Mouse (Mus musculus) kidney, adult 11 months (tissue): ENCODE results near the gene Olfr248.
"Not testable (repeated sequence)": the region's sequence is repeated elsewhere in the genome, so short reads cannot be mapped to it uniquely, and the experiment has no call there.

Source experiments
- DNase-seq: peaks from one replicate; pipeline ENCODE4 v3.0.0; 2022

The Olfr248 gene

GRCm38 (mm10) chr1:174390746-174391145 lies at the start of gene Olfr248:
TSS of gene Olfr248 (plus strand) at chr1:174391046.
- no peak for DNase-seq

DNA sequence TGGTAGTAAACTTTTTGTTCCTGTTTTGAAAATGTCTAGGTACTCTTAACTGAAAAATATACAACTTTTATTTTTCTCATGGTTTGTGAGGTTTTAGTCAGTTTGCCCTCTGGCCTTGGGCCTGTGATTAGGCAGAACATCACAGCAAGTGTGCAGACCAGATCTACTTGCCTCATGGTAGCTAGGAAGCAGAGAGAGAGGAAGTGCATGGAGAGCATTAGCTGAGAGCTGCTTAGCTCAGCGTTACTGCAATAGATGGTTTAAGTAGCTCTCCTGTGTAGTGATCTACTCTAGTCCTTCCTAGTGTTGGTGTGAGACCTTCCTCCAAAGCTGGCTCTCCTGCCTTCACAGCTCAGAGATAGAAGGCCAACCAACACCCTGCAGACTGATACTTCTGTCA lies 37.2 kb upstream of the Olfr248 start:
- not testable (repeated sequence) for DNase-seq

GRCm38 (mm10) chr1:174354640-174355039 lies 36.2 kb upstream of the Olfr248 start:
- no peak for DNase-seq

DNA sequence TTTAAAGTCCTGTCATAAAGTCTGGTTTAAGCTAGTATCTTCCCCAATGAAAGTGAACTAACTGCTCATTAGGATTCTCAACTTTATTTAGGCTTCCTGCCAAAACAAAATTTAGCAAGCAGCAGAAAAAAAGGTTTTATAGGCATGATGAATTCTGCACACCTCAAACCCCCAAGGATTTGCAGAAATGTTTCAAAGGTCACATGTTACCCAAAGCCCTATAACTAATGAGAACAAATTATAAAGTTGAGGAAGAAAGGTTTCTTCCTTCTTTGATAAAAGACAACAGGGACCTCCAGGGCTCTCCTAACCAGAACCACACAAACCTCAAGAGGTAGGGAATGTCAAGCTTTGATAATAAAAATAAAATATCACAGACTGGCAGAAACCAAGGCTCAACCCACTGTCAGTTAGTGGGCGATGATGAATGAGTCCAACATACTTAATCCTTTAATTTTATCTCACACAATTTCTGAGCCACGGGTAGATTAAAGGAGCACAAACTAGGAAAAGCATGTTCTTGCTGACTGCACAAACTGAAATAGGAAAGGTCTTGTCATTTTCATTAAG lies 25.9 kb upstream of the Olfr248 start, which contains the start of gene Olfr417:
TSS of gene Olfr417 (plus strand) at position 241 of the 570 bp plus-strand sequence.
- no peak for DNase-seq

- DNase-seq, result no peak
Measured at GRCm38 (mm10) chr1:174373799-174374198, 17.0 kb upstream of the Olfr248 start.

- DNase-seq, result no peak
Measured at GRCm38 (mm10) chr1:174422959-174423358, 32.1 kb downstream of the Olfr248 start.

DNA sequence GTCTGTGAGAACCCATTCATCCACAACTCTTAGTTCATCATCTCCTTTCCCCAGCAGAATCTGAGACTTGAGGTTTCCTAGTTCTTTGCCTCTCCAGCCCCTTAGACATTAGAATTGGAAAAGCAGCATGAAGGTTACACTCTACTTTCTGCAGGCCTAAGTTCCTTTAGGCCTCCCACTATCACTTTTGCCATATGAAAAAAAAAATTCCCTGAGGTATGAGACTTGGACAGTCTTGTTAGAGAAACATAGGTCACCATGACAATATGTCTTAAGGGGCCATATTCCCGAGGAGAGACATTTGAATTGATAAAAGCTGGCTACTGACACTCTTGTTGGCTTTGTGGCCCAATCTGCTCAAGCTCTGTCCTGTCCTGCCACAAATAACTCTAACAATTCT lies 32.9 kb downstream of the Olfr248 start, which contains the start of gene Olfr414:
TSS of gene Olfr414 (plus strand) at position 301 of the 400 bp plus-strand sequence.
- no peak for DNase-seq

- DNase-seq, result no peak
Measured at GRCm38 (mm10) chr1:174426180-174426986, 35.5 kb downstream of the Olfr248 start.

GRCm38 (mm10) chr1:174427402-174427801 lies 36.6 kb downstream of the Olfr248 start:
- DNase-seq, result no peak

GRCm38 (mm10) chr1:174428407-174428806 lies 37.6 kb downstream of the Olfr248 start:
- no peak for DNase-seq

DNA sequence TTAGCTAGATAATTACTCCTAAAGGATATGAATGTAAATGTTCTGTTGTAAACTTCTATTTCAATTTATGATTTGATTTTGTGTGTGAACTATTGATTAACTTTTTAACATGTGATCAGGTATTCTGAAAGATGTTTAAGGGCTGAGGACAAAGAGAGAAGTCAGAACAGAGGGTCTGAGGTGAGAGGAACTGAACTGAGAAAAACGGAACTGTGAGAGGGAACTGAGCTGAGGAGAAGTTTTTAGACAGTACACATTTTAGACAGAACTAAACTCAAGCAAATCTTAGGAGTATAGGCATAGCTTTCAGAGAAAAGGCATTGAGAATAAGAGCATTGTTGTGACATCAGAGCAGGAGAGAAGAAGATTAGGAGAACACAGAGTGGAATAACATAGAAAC lies 43.3 kb downstream of the Olfr248 start:
- no peak for DNase-seq
